Mouse (Mus musculus) embryonic facial prominence, embryonic 10.5 days (tissue): ENCODE measurements around the gene Ptpdc1. TPM values are rescaled to one million over a fixed set of nuclear protein-coding genes. Genes with fewer than 3 reads are reported as not detected.

ENCODE experiments used
- DNase-seq: peaks from one replicate; pipeline ENCODE4 v3.0.0-alpha.2; 2017; ENCODE audit warnings: low spot score
- H3K27ac ChIP-seq: fragments of 300-500 bp; sonication (generic); replicated peaks from 2 replicates; pipeline ENCODE4 v1.5.1; 2016; ENCODE audit warnings: mild to moderate bottlenecking
- H3K27me3 ChIP-seq: fragments of 300-500 bp; sonication (generic); replicated peaks from 2 replicates; pipeline ENCODE4 v1.6.1; 2016; ENCODE audit warnings: low read depth, mild to moderate bottlenecking; ENCODE audit not compliant: poor library complexity, severe bottlenecking
- H3K36me3 ChIP-seq: fragments of 300-500 bp; sonication (generic); replicated peaks from 2 replicates; pipeline ENCODE4 v1.6.1; 2016; ENCODE audit warnings: mild to moderate bottlenecking, moderate library complexity
- H3K4me1 ChIP-seq: fragments of 300-500 bp; sonication (generic); 2 replicates; pipeline ENCODE4 v1.6.1; 2016
- H3K4me3 ChIP-seq: fragments of 300-500 bp; sonication (generic); 2 replicates; pipeline ENCODE4 v1.5.1; 2016; ENCODE audit warnings: mild to moderate bottlenecking, moderate library complexity
- H3K9me3 ChIP-seq: fragments of 300-500 bp; sonication (generic); 2 replicates; pipeline ENCODE4 v1.6.1; 2016; ENCODE audit warnings: mild to moderate bottlenecking
- whole genome bisulfite sequencing: fragments of 180-500 bp; shearing (Covaris S2); methylation state at CpG from one replicate; pipeline ENCODE4 v1.1.7; 2016; 5-methylcytosine and 5-hydroxymethylcytosine counted together
- polyA plus RNA-seq: library from polyadenylated mRNA; unstranded; fragments of >200 nt; fragmentation: Nextera tagmentation; extraction: Ambion mirVana; gene quantifications from 2 replicates; pipeline ENCODE4 v1.2.1, GENCODE M21; 2016

The Ptpdc1 gene
- 7.7 and 10.5 TPM in 2 replicates for polyA plus RNA-seq

DNA sequence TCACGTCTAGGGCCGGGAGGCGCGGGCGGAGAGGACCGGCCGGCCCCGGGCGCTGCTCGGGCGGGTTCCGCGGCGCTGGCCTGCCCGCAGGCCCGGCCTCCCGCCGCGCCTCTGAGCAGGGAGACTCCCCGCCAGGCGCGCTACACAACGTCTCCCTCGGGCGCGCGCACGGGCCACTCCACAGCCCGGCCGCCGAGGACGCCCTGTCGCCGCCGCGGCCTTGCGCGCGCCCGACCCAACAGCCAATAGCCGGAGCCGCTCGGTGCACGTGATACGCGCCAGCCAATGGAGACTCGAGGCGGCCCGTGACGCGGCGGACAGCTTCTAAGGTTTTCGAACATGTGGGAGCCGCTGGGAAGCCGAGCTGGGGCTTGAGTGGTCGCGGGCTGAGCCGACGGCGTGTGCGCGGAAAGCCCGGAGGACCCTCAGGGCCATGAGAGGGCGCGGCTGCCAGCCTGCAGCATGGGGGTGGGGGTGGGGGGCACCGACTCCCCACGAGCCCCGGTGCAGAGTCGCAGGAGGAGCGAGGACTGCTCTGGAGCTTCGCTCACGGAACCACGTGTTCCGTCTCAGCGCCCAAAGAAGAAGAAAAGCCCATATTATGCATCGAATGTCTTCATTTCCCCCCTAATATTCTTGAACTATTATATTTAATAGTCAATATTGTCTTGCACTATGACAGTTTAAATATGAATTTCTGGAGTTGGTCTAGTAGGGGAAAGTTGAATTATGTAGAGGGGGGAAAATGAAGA lies at the start of gene Ptpdc1:
TSS of gene Ptpdc1 (minus strand) at position 232 of the 752 bp plus-strand sequence.
- Histone ChIP-seq H3K27me3 (peaks cover 16% of the 10 kb centered on the region), H3K9me3 (no peaks in the 10 kb centered on the region), H3K4me3 (peak within 1 kb of the TSS; percentile 81), H3K27ac (peak within 1 kb of the TSS; percentile 93), H3K36me3 (no peaks in the 10 kb centered on the region), H3K4me1 (peaks cover 9% of the 10 kb centered on the region)
- WGBS: 2% methylated on average over 76 of the region's 76 CpGs
- peak; percentile 97 for DNase-seq

GRCm38 (mm10) chr13:48674609-48675008 lies 49.1 kb upstream of the Ptpdc1 start:
- Histone ChIP-seq H3K27me3 (peaks cover 96% of the 10 kb centered on the region), H3K4me3 (no peak overlapping the region), H3K36me3 (no peaks in the 10 kb centered on the region), H3K27ac (no peak overlapping the region), H3K4me1 (peaks cover 18% of the 10 kb centered on the region), H3K9me3 (peaks cover 4% of the 10 kb centered on the region; the same call in 1 of the 2 replicates)
- WGBS: 83% methylated on average over 5 of the region's 5 CpGs
- no peak for DNase-seq

DNA sequence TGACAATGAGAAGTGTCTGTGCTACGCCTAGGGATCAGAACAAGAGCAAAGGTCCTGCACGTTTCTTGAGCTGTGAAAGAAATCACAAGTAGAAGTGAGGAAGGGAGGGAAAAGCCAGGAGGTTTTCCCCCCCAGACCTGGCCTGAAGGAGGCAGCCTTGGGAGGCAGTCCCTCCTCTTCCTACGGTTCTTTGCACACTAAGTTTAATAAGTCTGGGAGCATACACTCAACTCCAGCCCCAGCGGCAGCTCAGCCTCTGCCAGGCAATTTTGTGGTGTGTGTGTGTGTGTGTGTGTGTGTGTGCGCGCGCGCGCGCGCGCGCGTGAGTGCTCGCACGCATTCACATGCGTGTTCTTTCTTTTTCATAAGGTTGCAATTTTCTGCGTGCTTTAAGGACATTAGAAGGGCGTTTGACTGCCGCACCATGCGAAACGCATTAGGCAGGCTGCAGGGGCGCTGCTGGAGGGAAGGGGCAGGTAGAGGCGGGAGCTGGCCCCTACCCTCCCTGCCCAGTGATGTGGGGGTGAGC lies 46.9 kb upstream of the Ptpdc1 start:
- Histone ChIP-seq H3K9me3 (peaks cover 4% of the 10 kb centered on the region; the same call in 1 of the 2 replicates), H3K36me3 (no peaks in the 10 kb centered on the region), H3K27me3 (peaks cover 96% of the 10 kb centered on the region), H3K4me1 (peaks cover 36% of the 10 kb centered on the region), H3K27ac (peak overlapping the region; percentile 61), H3K4me3 (peak overlapping the region; percentile 46)
- peak; percentile 56 for DNase-seq
- under 1% methylated on average over 24 of the region's 24 CpGs for WGBS

DNA sequence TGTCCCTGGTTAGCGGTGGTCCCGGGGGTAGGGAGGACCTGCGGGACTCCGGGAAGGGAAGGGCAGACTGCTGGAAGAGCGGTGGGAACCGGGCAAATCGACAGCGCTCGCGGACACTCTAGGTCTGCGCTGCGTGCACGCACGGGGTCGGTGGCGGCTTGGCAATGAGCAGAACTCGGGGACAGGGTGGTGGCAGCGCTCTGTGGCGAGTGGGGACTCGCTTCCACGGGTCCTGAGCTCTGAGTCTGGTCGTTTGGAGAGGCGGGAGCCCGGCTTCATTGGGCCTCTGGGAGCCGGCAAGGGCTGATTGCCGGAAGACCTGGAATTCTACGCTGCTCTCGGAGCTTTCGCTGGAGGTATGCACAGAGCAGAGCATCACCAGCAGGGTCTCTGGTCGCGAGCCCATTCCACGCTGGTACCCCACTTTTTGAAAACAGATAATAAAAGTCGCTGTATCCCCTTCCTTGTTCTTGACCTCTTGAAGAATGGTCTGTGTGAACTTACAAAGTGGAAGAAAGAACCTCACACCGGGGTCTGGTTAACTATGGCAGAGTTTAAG lies 43.6 kb upstream of the Ptpdc1 start:
- H3K4me1 ChIP-seq: peaks cover 60% of the 10 kb centered on the region
- peaks cover 100% of the 10 kb centered on the region for H3K27me3 ChIP-seq
- no peaks in the 10 kb centered on the region for H3K9me3 ChIP-seq
- WGBS: under 1% methylated on average over 34 of the region's 34 CpGs
- H3K27ac ChIP-seq: peak overlapping the region; percentile 71
- peak; percentile 68 for DNase-seq
- H3K36me3 ChIP-seq: no peaks in the 10 kb centered on the region
- H3K4me3 ChIP-seq: peak overlapping the region; percentile 50

DNA sequence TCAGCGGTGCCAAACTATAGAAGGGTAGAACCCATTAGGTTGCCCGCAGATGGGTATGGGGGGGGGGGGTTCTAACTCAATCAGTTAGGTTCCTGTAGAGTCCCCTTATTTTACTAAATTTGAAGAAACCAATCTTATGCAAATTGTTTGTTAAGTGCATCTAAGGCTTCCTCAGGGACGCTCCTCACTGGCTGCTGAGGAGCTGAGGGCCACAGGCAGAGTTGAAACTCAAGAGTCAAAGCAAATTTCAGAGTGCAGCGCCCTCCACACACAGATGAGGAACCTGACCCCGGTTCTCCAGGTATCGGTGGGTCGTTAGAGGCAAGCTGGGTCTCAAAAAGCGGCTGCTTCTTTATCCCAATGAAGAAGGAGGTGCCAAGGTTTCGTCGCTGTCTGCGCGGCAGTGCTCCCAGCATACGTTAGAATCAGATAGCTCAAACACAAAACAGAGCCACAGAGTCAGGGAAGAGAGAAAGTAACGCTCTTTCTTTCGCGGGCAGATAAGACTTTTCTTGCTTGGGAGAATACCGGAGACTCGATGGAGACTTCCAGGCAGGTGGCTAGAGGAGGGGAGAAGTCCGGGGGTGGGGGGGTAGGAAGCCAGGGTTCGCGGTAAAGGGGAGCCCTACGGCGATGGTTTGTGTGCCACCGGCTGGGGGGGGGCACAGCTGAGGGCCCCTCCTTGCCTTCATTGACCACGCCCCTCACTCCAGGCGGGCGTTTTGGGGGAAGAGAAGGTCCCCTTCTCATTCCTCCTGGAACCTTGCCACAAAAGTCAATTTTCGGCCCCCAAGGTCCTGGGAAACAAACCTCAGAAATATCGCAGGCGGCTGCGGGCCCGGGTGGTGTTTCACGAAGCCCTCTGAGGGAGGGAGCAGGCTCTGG lies 42.9 kb upstream of the Ptpdc1 start:
- H3K36me3 ChIP-seq: no peaks in the 10 kb centered on the region
- H3K27me3 ChIP-seq: peaks cover 100% of the 10 kb centered on the region
- H3K4me3 ChIP-seq: peak overlapping the region; percentile 50
- peak; percentile 42 for DNase-seq
- H3K9me3 ChIP-seq: no peaks in the 10 kb centered on the region
- WGBS: under 1% methylated on average over 33 of the region's 33 CpGs
- H3K4me1 ChIP-seq: peaks cover 67% of the 10 kb centered on the region
- peak overlapping the region; percentile 71 for H3K27ac ChIP-seq

GRCm38 (mm10) chr13:48667461-48667860 lies 42.0 kb upstream of the Ptpdc1 start:
- WGBS: 6% methylated on average over 4 of the region's 4 CpGs
- DNase-seq: peak; percentile 35
- peaks cover 66% of the 10 kb centered on the region for H3K4me1 ChIP-seq
- 0 out of 2 replicates have a peak overlapping the region, but pooled peaks have one; percentile 19 for H3K27ac ChIP-seq
- 0 out of 2 replicates have a peak overlapping the region, but pooled peaks have one; percentile 50 for H3K4me3 ChIP-seq
- H3K9me3 ChIP-seq: no peaks in the 10 kb centered on the region
- peaks cover 100% of the 10 kb centered on the region for H3K27me3 ChIP-seq
- H3K36me3 ChIP-seq: no peaks in the 10 kb centered on the region

GRCm38 (mm10) chr13:48665656-48666597 lies 40.5 kb upstream of the Ptpdc1 start:
- H3K4me1 ChIP-seq: peaks cover 73% of the 10 kb centered on the region
- peak; percentile 58 for DNase-seq
- no peaks in the 10 kb centered on the region for H3K36me3 ChIP-seq
- peak overlapping the region; percentile 88 for H3K27ac ChIP-seq
- no peaks in the 10 kb centered on the region for H3K9me3 ChIP-seq
- H3K27me3 ChIP-seq: peaks cover 100% of the 10 kb centered on the region
- peak overlapping the region; percentile 67 for H3K4me3 ChIP-seq
- WGBS: 2% methylated on average over 58 of the region's 58 CpGs

DNA sequence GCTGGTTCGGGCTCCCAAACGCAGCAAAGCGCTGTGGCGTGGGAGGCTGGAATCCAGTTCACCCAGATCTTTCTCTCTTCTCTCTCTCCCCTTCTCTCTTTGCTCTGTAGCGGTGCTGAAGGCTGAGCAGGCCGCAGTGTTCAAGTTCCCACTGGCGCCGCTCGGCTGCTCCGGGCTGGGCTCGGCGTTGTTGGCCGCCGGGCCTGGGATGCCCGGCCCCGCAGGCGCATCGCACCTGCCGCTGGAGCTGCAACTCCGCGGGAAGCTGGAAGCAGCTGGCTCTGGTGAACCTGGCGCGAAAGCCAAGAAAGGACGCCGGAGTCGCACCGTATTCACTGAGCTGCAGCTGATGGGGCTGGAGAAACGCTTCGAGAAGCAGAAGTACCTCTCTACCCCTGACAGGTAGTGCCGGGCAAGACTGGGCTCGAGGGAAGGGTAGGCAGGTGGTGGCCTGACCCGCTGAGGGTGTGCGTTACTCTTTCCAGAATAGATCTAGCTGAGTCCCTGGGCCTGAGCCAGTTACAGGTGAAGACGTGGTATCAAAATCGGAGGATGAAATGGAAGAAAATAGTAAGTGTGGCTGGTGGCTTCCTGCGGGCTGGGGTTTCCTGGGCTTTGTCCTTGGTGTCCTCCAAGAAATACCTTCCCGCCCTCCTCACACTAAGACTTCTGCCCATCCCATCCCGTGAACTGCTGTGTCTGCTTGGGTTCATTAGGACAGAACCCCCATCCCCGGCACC lies 39.6 kb upstream of the Ptpdc1 start:
- 2% methylated on average over 39 of the region's 39 CpGs for WGBS
- peaks cover 80% of the 10 kb centered on the region for H3K4me1 ChIP-seq
- peak; percentile 64 for DNase-seq
- H3K36me3 ChIP-seq: no peaks in the 10 kb centered on the region
- peak overlapping the region; percentile 88 for H3K27ac ChIP-seq
- no peaks in the 10 kb centered on the region for H3K9me3 ChIP-seq
- H3K4me3 ChIP-seq: peak overlapping the region; percentile 67
- H3K27me3 ChIP-seq: peaks cover 100% of the 10 kb centered on the region

DNA sequence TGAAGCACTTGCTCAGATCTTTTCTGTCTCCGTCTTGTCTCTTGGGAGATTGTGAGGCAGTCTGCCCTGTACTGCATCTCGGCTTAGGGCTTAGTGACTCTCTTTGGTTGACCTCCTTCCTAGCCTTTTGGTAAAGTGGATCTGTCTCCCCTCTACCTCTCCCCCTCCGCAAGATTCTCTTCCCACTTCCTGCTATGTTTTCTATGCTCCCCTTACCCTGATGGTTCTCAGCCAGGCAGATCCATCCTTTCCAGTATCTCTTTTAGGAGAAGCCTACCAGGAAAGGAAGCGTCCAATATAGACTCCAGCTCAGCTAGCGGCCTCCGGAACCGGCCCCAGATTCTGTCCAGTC lies 38.5 kb upstream of the Ptpdc1 start:
- DNase-seq: peak; percentile 59
- Histone ChIP-seq H3K27me3 (peaks cover 100% of the 10 kb centered on the region), H3K36me3 (no peaks in the 10 kb centered on the region), H3K9me3 (no peaks in the 10 kb centered on the region), H3K27ac (peak overlapping the region; percentile 88), H3K4me1 (peaks cover 80% of the 10 kb centered on the region), H3K4me3 (peak overlapping the region; percentile 67)
- 2% methylated on average over 7 of the region's 7 CpGs for WGBS

- Histone ChIP-seq H3K4me1 (peaks cover 80% of the 10 kb centered on the region), H3K27me3 (peaks cover 100% of the 10 kb centered on the region), H3K9me3 (no peaks in the 10 kb centered on the region), H3K4me3 (peak overlapping the region; percentile 67), H3K27ac (peak overlapping the region; percentile 88), H3K36me3 (no peaks in the 10 kb centered on the region)
- under 1% methylated on average over 54 of the region's 54 CpGs for WGBS
- DNase-seq: peak; percentile 74
Measured at GRCm38 (mm10) chr13:48663211-48663987, 37.9 kb upstream of the Ptpdc1 start.
